Mouse (Mus musculus): ENCODE measurements around the gene Tspan11. TPM values are rescaled to one million over a fixed set of nuclear protein-coding genes. Genes with fewer than 3 reads are reported as not detected.

Gene Tspan11
- polyA plus RNA-seq, 2 experiments, result 18.5 to 19.8 TPM

GRCm38 (mm10) chr6:127877026-127877425, 10.4 kb upstream of the Tspan11 start:
- DNase-seq (ENCODE audit: low spot score) (peak; percentile 70), ATAC-seq (ENCODE audit: low FRiP score, low read depth) (peak; percentile 64)
- no peak overlapping the region for H3K4me2 ChIP-seq (replicated peaks; ENCODE audit: low read depth, low read length, severe bottlenecking)
- H3K4me1 ChIP-seq (ENCODE audit: control insufficient read depth, insufficient read depth, low read length), result peaks cover 28% of the 10 kb centered on the region
- 44% methylated on average over 12 of the region's 12 CpGs for WGBS
- peak overlapping the region; percentile 15; the same call in 1 of the 2 replicates for H3K27ac ChIP-seq (replicated peaks; ENCODE audit: low read depth, low read length)
- no peaks in the 10 kb centered on the region for H3K27me3 ChIP-seq (ENCODE audit: control insufficient read depth, insufficient read depth, low read length)
- peaks cover 6% of the 10 kb centered on the region; the same call in 1 of the 2 replicates for H3K9me3 ChIP-seq (ENCODE audit: control insufficient read depth, low read length)
- no peak overlapping the region for H3K9ac ChIP-seq (ENCODE audit: low read depth, low read length, severe bottlenecking)
- no peaks in the 10 kb centered on the region for H3K36me3 ChIP-seq (ENCODE audit: control insufficient read depth, insufficient read depth, low read length)
- TF ChIP-seq POLR2A (IDR thresholded peaks at IDR 0.05; ENCODE audit: borderline replicate concordance, extremely low read depth, insufficient read depth, insufficient read length), result no peak
- H3K4me3 ChIP-seq (replicated peaks; ENCODE audit: low read length), result no peak overlapping the region

GRCm38 (mm10) chr6:127879472-127879871, 7.9 kb upstream of the Tspan11 start:
- ATAC-seq (ENCODE audit: low FRiP score, low read depth), result no peak
- no peak overlapping the region for H3K4me3 ChIP-seq (replicated peaks; ENCODE audit: low read length)
- TF ChIP-seq POLR2A (IDR thresholded peaks at IDR 0.05; ENCODE audit: borderline replicate concordance, extremely low read depth, insufficient read depth, insufficient read length), result no peak
- DNase-seq (ENCODE audit: low spot score), result no peak
- H3K9ac ChIP-seq (ENCODE audit: low read depth, low read length, severe bottlenecking), result no peak overlapping the region
- no peak overlapping the region for H3K4me2 ChIP-seq (replicated peaks; ENCODE audit: low read depth, low read length, severe bottlenecking)
- no peak overlapping the region for H3K27ac ChIP-seq (replicated peaks; ENCODE audit: low read depth, low read length)
- no peaks in the 10 kb centered on the region for H3K36me3 ChIP-seq (ENCODE audit: control insufficient read depth, insufficient read depth, low read length)
- WGBS, result 90% methylated on average over 6 of the region's 6 CpGs
- H3K27me3 ChIP-seq (ENCODE audit: control insufficient read depth, insufficient read depth, low read length), result no peaks in the 10 kb centered on the region
- H3K4me1 ChIP-seq (ENCODE audit: control insufficient read depth, insufficient read depth, low read length), result peaks cover 28% of the 10 kb centered on the region
- H3K9me3 ChIP-seq (ENCODE audit: control insufficient read depth, low read length), result peaks cover 6% of the 10 kb centered on the region; the same call in 1 of the 2 replicates

DNA sequence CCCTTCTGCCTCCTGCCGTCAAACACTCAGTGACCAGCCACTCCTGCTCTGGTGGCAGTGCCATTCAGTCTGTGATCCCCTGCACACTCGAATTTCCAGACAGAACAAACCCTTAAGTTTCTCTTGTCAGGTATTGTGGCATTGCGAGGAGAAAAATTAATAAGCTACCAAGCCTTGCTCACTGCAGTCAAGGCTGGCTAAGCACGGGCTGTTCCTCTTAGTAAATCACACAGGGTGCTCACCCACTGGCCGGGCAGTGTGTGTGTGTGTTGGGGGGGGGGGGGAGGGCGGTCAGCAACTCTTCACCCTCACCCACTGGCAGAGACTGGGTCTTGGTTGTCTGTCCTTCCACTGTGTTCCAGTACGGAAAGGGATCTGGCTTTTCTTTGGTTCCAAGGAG, 473 bp upstream of the Tspan11 start:
- ATAC-seq (ENCODE audit: low FRiP score, low read depth) (no peak), DNase-seq (ENCODE audit: low spot score) (no peak)
- H3K4me2 ChIP-seq (replicated peaks; ENCODE audit: low read depth, low read length, severe bottlenecking), result peak overlapping the region; percentile 87
- H3K4me1 ChIP-seq (ENCODE audit: control insufficient read depth, insufficient read depth, low read length), result peaks cover 16% of the 10 kb centered on the region
- no peak for TF ChIP-seq POLR2A (IDR thresholded peaks at IDR 0.05; ENCODE audit: borderline replicate concordance, extremely low read depth, insufficient read depth, insufficient read length)
- H3K9me3 ChIP-seq (ENCODE audit: control insufficient read depth, low read length), result no peaks in the 10 kb centered on the region
- peak overlapping the region; percentile 56 for H3K4me3 ChIP-seq (replicated peaks; ENCODE audit: low read length)
- H3K9ac ChIP-seq (ENCODE audit: low read depth, low read length, severe bottlenecking), result peak overlapping the region; percentile 81
- no peaks in the 10 kb centered on the region for H3K27me3 ChIP-seq (ENCODE audit: control insufficient read depth, insufficient read depth, low read length)
- H3K36me3 ChIP-seq (ENCODE audit: control insufficient read depth, insufficient read depth, low read length), result no peaks in the 10 kb centered on the region
- 21% methylated on average over 6 of the region's 7 CpGs for WGBS
- H3K27ac ChIP-seq (replicated peaks; ENCODE audit: low read depth, low read length), result no peak overlapping the region

DNA sequence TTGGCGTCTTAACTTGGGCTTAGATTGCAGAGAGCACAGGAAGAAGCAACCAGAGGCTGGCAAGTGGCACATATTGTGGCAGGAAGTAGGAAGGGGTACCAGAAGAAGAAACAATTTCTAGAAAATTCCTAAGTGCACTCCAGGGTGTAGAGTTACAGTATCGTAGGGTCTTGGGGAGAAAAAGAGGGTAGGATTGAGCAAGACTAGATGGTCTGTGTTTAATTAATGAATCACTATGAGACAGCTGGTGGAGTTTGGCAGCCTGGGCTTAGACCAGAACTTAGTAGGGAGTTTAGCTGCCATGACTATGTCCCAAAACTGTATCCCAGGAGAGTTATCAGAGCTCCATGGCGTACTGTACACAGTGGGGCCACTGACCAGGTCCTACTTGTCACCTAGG, 1.2 kb downstream of the Tspan11 start:
- no peak overlapping the region for H3K27ac ChIP-seq (replicated peaks; ENCODE audit: low read depth, low read length)
- no peak for ATAC-seq (ENCODE audit: low FRiP score, low read depth)
- peak overlapping the region; percentile 56 for H3K4me3 ChIP-seq (replicated peaks; ENCODE audit: low read length)
- H3K9ac ChIP-seq (ENCODE audit: low read depth, low read length, severe bottlenecking), result peak overlapping the region; percentile 81; the same call in 1 of the 2 replicates
- WGBS, result 40% methylated on average over 3 of the region's 3 CpGs
- no peak for DNase-seq (ENCODE audit: low spot score)
- peaks cover 16% of the 10 kb centered on the region for H3K4me1 ChIP-seq (ENCODE audit: control insufficient read depth, insufficient read depth, low read length)
- H3K27me3 ChIP-seq (ENCODE audit: control insufficient read depth, insufficient read depth, low read length), result no peaks in the 10 kb centered on the region
- no peak for TF ChIP-seq POLR2A (IDR thresholded peaks at IDR 0.05; ENCODE audit: borderline replicate concordance, extremely low read depth, insufficient read depth, insufficient read length)
- H3K36me3 ChIP-seq (ENCODE audit: control insufficient read depth, insufficient read depth, low read length), result no peaks in the 10 kb centered on the region
- no peaks in the 10 kb centered on the region for H3K9me3 ChIP-seq (ENCODE audit: control insufficient read depth, low read length)
- H3K4me2 ChIP-seq (replicated peaks; ENCODE audit: low read depth, low read length, severe bottlenecking), result peak overlapping the region; percentile 87

- H3K27ac ChIP-seq (replicated peaks; ENCODE audit: low read depth, low read length), result no peak overlapping the region
- H3K4me3 ChIP-seq (replicated peaks; ENCODE audit: low read length), result no peak overlapping the region
- H3K36me3 ChIP-seq (ENCODE audit: control insufficient read depth, insufficient read depth, low read length), result no peaks in the 10 kb centered on the region
- no peak for ATAC-seq (ENCODE audit: low FRiP score, low read depth)
- 48% methylated on average over 6 of the region's 6 CpGs for WGBS
- H3K4me1 ChIP-seq (ENCODE audit: control insufficient read depth, insufficient read depth, low read length), result peaks cover 5% of the 10 kb centered on the region
- H3K4me2 ChIP-seq (replicated peaks; ENCODE audit: low read depth, low read length, severe bottlenecking), result no peak overlapping the region
- no peak for DNase-seq (ENCODE audit: low spot score)
- H3K27me3 ChIP-seq (ENCODE audit: control insufficient read depth, insufficient read depth, low read length), result no peaks in the 10 kb centered on the region
- H3K9me3 ChIP-seq (ENCODE audit: control insufficient read depth, low read length), result no peaks in the 10 kb centered on the region
- TF ChIP-seq POLR2A (IDR thresholded peaks at IDR 0.05; ENCODE audit: borderline replicate concordance, extremely low read depth, insufficient read depth, insufficient read length), result no peak
- H3K9ac ChIP-seq (ENCODE audit: low read depth, low read length, severe bottlenecking), result no peak overlapping the region
These were observed 6.2 kb downstream of the Tspan11 start for GRCm38 (mm10) chr6:127893611-127894010.

DNA sequence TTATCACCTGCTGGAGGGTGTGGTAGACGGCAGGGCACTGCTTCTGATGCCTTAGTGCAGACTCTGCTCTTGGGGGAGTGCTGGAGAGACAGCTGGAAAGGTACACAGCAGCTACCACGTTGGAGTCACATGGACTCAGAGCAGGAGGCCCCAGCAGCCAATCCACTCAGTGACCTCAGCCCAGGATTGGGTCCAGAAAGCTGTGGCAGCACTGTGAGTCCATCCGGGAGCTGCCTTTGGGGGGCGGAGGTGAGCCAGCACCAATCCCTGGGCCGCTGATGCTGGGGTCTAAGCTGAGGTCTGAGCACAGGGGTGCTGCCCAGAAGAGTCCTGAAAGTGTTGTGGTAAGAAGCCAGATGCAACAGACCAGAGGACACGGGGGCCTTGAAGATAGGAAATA, 7.6 kb downstream of the Tspan11 start:
- Histone ChIP-seq H3K27ac (replicated peaks; ENCODE audit: low read depth, low read length) (no peak overlapping the region), H3K9me3 (ENCODE audit: control insufficient read depth, low read length) (no peaks in the 10 kb centered on the region), H3K27me3 (ENCODE audit: control insufficient read depth, insufficient read depth, low read length) (no peaks in the 10 kb centered on the region), H3K4me2 (replicated peaks; ENCODE audit: low read depth, low read length, severe bottlenecking) (no peak overlapping the region), H3K4me3 (replicated peaks; ENCODE audit: low read length) (no peak overlapping the region), H3K9ac (ENCODE audit: low read depth, low read length, severe bottlenecking) (no peak overlapping the region), H3K36me3 (ENCODE audit: control insufficient read depth, insufficient read depth, low read length) (no peaks in the 10 kb centered on the region), H3K4me1 (ENCODE audit: control insufficient read depth, insufficient read depth, low read length) (no peaks in the 10 kb centered on the region)
- no peak for TF ChIP-seq POLR2A (IDR thresholded peaks at IDR 0.05; ENCODE audit: borderline replicate concordance, extremely low read depth, insufficient read depth, insufficient read length)
- ATAC-seq (ENCODE audit: low FRiP score, low read depth) (no peak), DNase-seq (ENCODE audit: low spot score) (no peak)
- WGBS, result 37% methylated on average over 6 of the region's 6 CpGs

All from limb, embryonic 14.5 days (tissue).